13 mouse cellular contexts compared by ENCODE assay signal in the genomic region with DNA sequence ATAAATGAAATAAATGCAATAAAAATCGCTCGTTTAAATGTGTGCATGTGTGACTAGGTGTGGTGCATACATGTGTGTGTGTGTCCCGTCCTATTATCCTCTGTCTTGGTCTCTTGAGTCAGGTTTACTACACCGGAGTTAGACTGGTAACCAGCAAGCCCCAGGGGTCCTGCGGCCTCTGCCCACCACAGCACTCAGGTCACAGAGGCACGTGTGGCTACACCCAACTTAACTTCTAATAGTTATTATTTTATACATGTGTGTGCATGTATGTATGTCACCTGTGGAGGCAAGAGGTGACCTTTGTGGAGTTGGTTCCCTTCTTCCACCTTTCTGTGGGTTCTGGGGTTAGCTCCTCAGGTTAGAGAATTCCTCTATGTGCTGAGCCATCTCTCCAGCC. TPM values are rescaled to one million over a fixed set of nuclear protein-coding genes. Genes with fewer than 3 reads are reported as not detected.
A peak's percentile ranks its signal among the peaks of the same experiment; 100 is the strongest.
DNase-seq lines count a peak whose midpoint lies in the region; ATAC-seq and TF ChIP-seq lines count a peak whose summit lies in the region.
"Had no signal": no experiment of that assay in that cellular context is flagged by ENCODE, and none has a peak within 500 bp of the region (broad histone marks: within the 10 kb centered on the region; RNA-seq: fewer than 3 reads in every experiment).

No protein-coding gene starts in this region.

- no peak for TF ChIP-seq POLR2A in heart, adult 2 months (IDR thresholded peaks at IDR 0.05; ENCODE audit: insufficient read depth, low read depth, low read length)

- peak overlapping the region; percentile 77 for H3K27ac ChIP-seq in heart, adult 2 months
- peak overlapping the region; percentile 97 for H3K27ac ChIP-seq in kidney, embryonic 16.5 days (ENCODE audit: low read length)
- peak overlapping the region; percentile 92 for H3K27ac ChIP-seq in embryonic facial prominence, embryonic 12.5 days
- H3K27ac ChIP-seq in limb, embryonic 13.5 days, result peak overlapping the region; percentile 97; the same call in 1 of the 2 replicates
- H3K27ac ChIP-seq: macrophage had no signal

- H3K9ac ChIP-seq in heart, adult 2 months (ENCODE audit: low read depth, low read length), result no peak overlapping the region
- no peak overlapping the region for H3K9ac ChIP-seq in kidney, embryonic 16.5 days (replicated peaks; ENCODE audit: low read length)
- H3K9ac ChIP-seq in embryonic facial prominence, embryonic 12.5 days, result no peak overlapping the region
- H3K9ac ChIP-seq in limb, embryonic 13.5 days, result no peak overlapping the region

- intact Hi-C loops in heart, adult 2 months (cut with DNase I), result no loop called here

- ATAC-seq in kidney, embryonic 16.5 days (ENCODE audit: low FRiP score, low TSS enrichment), result no peak
- no peak for ATAC-seq in embryonic facial prominence, embryonic 12.5 days (ENCODE audit: insufficient number of reproducible peaks, insufficient read depth, low FRiP score, low TSS enrichment)
- ATAC-seq in limb, embryonic 13.5 days (ENCODE audit: low FRiP score, low read depth), result no peak

- H3K9me3 ChIP-seq in kidney, embryonic 16.5 days (ENCODE audit: low read length), result no peaks in the 10 kb centered on the region
- no peaks in the 10 kb centered on the region for H3K9me3 ChIP-seq in embryonic facial prominence, embryonic 12.5 days
- H3K9me3 ChIP-seq in limb, embryonic 13.5 days, result no peaks in the 10 kb centered on the region
- H3K9me3 ChIP-seq: neural tube, embryonic 13.5 days had no signal

- H3K4me2 ChIP-seq in kidney, embryonic 16.5 days (replicated peaks; ENCODE audit: low read depth, low read length), result no peak overlapping the region
- no peak overlapping the region for H3K4me2 ChIP-seq in embryonic facial prominence, embryonic 12.5 days (replicated peaks)
- peak overlapping the region; percentile 73; the same call in 1 of the 2 replicates for H3K4me2 ChIP-seq in limb, embryonic 13.5 days (replicated peaks)

- no peaks in the 10 kb centered on the region for H3K27me3 ChIP-seq in heart, adult 2 months (ENCODE audit: control insufficient read depth, insufficient read depth, low read length)
- no peaks in the 10 kb centered on the region for H3K27me3 ChIP-seq in kidney, embryonic 16.5 days (ENCODE audit: insufficient read depth, low read length)
- H3K27me3 ChIP-seq in embryonic facial prominence, embryonic 12.5 days, result no peaks in the 10 kb centered on the region
- H3K27me3 ChIP-seq in limb, embryonic 13.5 days, result no peaks in the 10 kb centered on the region
- H3K27me3 ChIP-seq: neural tube, embryonic 13.5 days had no signal

- peaks cover 13% of the 10 kb centered on the region for H3K4me1 ChIP-seq in heart, adult 2 months (ENCODE audit: control insufficient read depth, insufficient read depth, low read length)
- H3K4me1 ChIP-seq in kidney, embryonic 16.5 days (ENCODE audit: insufficient read depth, low read length), result peaks cover 53% of the 10 kb centered on the region
- peaks cover 52% of the 10 kb centered on the region for H3K4me1 ChIP-seq in embryonic facial prominence, embryonic 12.5 days
- H3K4me1 ChIP-seq in limb, embryonic 13.5 days, result peaks cover 76% of the 10 kb centered on the region

- TF ChIP-seq CTCF in heart, adult 2 months (IDR thresholded peaks at IDR 0.05), result no peak

- no peaks in the 10 kb centered on the region for H3K79me2 ChIP-seq in heart, adult 2 months (replicated peaks; ENCODE audit: control insufficient read depth, insufficient read depth, low read length)

- WGBS in heart, adult 2 months, result 96% methylated on average over 6 of the region's 6 CpGs
- 92% methylated on average over 6 of the region's 6 CpGs for WGBS in kidney, embryonic 16.5 days
- WGBS in embryonic facial prominence, embryonic 12.5 days, result 81% methylated on average over 6 of the region's 6 CpGs
- WGBS in limb, embryonic 13.5 days, result 49% methylated on average over 6 of the region's 6 CpGs

- no peak for DNase-seq in heart, adult 2 months
- DNase-seq in heart, adult 9 months (ENCODE audit: low spot score in 2 of 2), result no peak
- no peak for DNase-seq in kidney, postnatal 14 days
- DNase-seq in spleen, adult 12 weeks (ENCODE audit: low spot score), result no peak
- no peak for DNase-seq in cerebellum, adult 8-10 months
- DNase-seq: adrenal gland, postnatal 14 days; kidney, adult 18-20 months; thymus, adult 18-20 months had no signal

- no peak for TF ChIP-seq EP300 in heart, adult 2 months (IDR thresholded peaks at IDR 0.05; ENCODE audit: insufficient read depth, low read depth, low read length)

- no peak overlapping the region for H3K4me3 ChIP-seq in heart, adult 2 months
- no peak overlapping the region for H3K4me3 ChIP-seq in kidney, embryonic 16.5 days (ENCODE audit: low read length)
- no peak overlapping the region for H3K4me3 ChIP-seq in embryonic facial prominence, embryonic 12.5 days
- H3K4me3 ChIP-seq in limb, embryonic 13.5 days, result no peak overlapping the region

- peaks cover 2% of the 10 kb centered on the region; the same call in 1 of the 2 replicates for H3K36me3 ChIP-seq in heart, adult 2 months (ENCODE audit: control insufficient read depth, insufficient read depth, low read length)
- H3K36me3 ChIP-seq in kidney, embryonic 16.5 days (ENCODE audit: insufficient read depth, low read length), result no peaks in the 10 kb centered on the region
- H3K36me3 ChIP-seq in embryonic facial prominence, embryonic 12.5 days, result peaks cover 2% of the 10 kb centered on the region; the same call in 1 of the 2 replicates
- H3K36me3 ChIP-seq in limb, embryonic 13.5 days, result no peaks in the 10 kb centered on the region
- H3K36me3 ChIP-seq: neural tube, embryonic 13.5 days had no signal

RNA-seq across cellular contexts. Expression of gene Tgoln1, which starts 37.6 kb away (rescaled TPM):
- 10 to 100 TPM; 60.1 to 68.0 TPM for total RNA-seq in heart, adult 2 months (2021)
- 29.0 and 55.7 TPM in 2 replicates for polyA plus RNA-seq in heart, adult 2 months (2012; rRNA removed)
- polyA plus RNA-seq in kidney, embryonic 16.5 days (2015; fragmentation: Nextera tagmentation; extraction: Ambion mirVana), result 43.3 and 46.3 TPM in 2 replicates
- 23.8 and 24.6 TPM in 2 replicates for polyA plus RNA-seq in embryonic facial prominence, embryonic 12.5 days (2016; fragmentation: Nextera tagmentation; extraction: Ambion mirVana)
- polyA plus RNA-seq in limb, embryonic 13.5 days (2015; fragmentation: Nextera tagmentation; extraction: Ambion mirVana), result 22.0 and 23.0 TPM in 2 replicates

RNA-seq across cellular contexts. Expression of gene Retsat, which starts 56.1 kb away (rescaled TPM):
- total RNA-seq in heart, adult 2 months (2021), result 100 to 1,000 TPM; 155 to 181 TPM
- 57.1 and 83.3 TPM in 2 replicates for polyA plus RNA-seq in heart, adult 2 months (2012; rRNA removed)
- polyA plus RNA-seq in kidney, embryonic 16.5 days (2015; fragmentation: Nextera tagmentation; extraction: Ambion mirVana), result 33.8 and 36.0 TPM in 2 replicates
- 9.5 and 10.3 TPM in 2 replicates for polyA plus RNA-seq in embryonic facial prominence, embryonic 12.5 days (2016; fragmentation: Nextera tagmentation; extraction: Ambion mirVana)
- 15.1 and 17.9 TPM in 2 replicates for polyA plus RNA-seq in limb, embryonic 13.5 days (2015; fragmentation: Nextera tagmentation; extraction: Ambion mirVana)

RNA-seq across cellular contexts. Expression of gene Elmod3, which starts 56.1 kb away (rescaled TPM):
- 10 to 100 TPM; 12.8 to 16.5 TPM for total RNA-seq in heart, adult 2 months (2021)
- polyA plus RNA-seq in heart, adult 2 months (2012; rRNA removed), result 25.5 and 32.8 TPM in 2 replicates
- polyA plus RNA-seq in kidney, embryonic 16.5 days (2015; fragmentation: Nextera tagmentation; extraction: Ambion mirVana), result 18.9 and 19.5 TPM in 2 replicates
- 14.2 and 16.4 TPM in 2 replicates for polyA plus RNA-seq in embryonic facial prominence, embryonic 12.5 days (2016; fragmentation: Nextera tagmentation; extraction: Ambion mirVana)
- 15.3 and 16.7 TPM in 2 replicates for polyA plus RNA-seq in limb, embryonic 13.5 days (2015; fragmentation: Nextera tagmentation; extraction: Ambion mirVana)
